Mouse (Mus musculus): ENCODE measurements around the gene Elk3.

Elk3 gene

DNA sequence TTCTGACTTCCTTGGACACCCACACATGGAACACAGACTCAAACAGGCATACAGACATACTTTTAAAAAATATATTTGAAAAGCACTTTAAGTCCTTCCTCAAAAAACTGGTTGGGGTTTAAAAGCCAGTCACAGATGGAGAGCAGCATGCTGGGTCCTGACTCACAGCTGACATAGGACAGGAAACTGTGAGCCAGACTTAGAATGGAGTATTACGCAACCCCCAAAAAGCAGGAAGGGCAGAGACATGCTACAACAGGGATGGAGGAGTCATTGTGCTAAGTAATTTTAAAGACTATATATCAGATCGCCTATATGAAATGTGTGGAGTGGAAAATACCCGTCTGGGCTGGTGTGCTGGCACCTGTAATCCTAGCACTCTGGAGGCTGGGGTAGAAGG lies 42.6 kb downstream of the Elk3 start:
- in situ Hi-C loops (cut with MboI): no loop called here

DNA sequence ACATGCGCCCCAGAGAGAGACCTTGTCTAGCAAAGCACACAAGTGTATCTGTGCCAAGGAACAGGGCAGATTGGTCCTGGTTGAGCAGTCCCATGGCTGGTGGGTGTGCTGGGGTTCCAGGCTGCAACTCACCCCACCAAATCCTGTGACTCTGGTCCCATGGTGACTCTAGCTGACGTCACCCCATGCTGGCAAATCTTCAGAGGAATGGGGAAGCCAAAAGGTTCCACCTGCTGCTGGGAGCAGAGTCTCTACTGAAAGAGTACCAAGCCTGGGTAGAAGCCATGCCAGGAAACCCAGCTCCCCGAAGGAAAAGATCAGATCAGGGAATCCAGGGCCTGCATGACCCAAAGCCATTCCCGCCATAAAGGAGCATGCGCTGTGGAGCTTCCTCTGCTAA lies 43.4 kb downstream of the Elk3 start:
- in situ Hi-C loops (cut with MboI): no loop called here

DNA sequence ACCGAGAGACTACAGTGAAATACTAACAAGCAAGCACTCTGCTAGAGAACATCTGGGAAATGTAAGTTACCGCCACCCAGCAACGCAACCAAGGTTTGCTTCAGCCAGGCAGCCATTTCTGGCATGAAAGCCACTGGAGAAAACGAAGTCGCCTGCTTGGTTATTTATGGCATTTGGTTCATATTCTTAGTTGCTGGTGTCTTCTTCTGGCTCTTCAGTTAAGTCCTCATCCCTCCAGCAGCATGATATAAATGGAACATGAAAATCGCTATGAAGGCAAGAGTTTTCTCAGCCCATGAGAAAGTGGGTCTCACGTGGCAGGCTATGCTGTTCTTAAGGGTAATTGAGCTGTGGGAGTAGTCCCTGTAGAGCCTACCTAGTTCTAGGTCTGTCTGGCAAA lies 44.4 kb downstream of the Elk3 start:
- in situ Hi-C loops (cut with MboI): no loop called here

- in situ Hi-C loops (cut with MboI): no loop called here
Observed at GRCm38 (mm10) chr10:93265833-93266232, 45.1 kb downstream of the Elk3 start.

GRCm38 (mm10) chr10:93264001-93264400 lies 46.9 kb downstream of the Elk3 start:
- in situ Hi-C loops (cut with MboI): no loop called here

GRCm38 (mm10) chr10:93263431-93263830 lies 47.5 kb downstream of the Elk3 start:
- in situ Hi-C loops (cut with MboI): no loop called here

GRCm38 (mm10) chr10:93261981-93262499 lies 48.9 kb downstream of the Elk3 start:
- in situ Hi-C loops (cut with MboI): no loop called here

DNA sequence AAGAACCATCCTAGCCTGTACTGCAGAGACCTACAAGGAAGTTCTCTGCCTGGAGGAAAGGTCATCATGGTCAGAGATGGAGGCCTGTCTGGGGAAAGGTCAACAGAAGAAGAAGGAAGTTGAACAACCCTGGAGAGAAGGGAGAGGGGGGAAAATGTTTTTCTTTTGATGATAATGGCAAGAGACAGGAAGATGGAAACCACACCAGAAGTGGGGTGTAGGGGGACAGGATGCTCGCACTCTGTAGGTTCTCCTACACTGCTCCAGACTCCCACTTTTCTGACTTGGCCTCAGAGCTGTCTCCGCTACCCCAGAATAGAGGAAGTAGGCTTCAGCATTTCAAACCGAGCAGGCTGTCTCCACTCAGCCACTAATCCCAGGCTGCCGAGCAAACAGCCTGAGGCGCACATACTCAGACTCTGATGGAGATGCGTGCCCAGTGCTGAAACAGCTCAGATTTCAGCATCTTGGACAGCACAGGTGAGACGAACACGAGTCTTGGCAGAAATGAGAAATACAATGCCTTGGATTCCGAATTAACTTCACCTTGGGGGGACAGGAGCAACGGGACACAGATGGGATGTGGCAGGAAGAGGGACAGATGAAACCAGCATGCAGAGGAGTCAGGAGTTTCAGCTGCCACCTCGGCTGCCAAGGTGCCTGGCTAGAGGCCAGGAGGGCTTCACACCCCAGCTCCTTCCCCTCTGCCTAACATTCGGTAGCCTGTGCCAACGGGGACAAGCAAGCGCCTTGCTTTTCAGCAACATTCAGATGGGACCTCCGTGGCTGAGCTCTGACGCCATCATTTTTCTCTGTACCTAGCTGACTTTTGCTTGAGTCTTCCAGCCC lies 49.6 kb downstream of the Elk3 start:
- in situ Hi-C loops (cut with MboI): no loop called here

DNA sequence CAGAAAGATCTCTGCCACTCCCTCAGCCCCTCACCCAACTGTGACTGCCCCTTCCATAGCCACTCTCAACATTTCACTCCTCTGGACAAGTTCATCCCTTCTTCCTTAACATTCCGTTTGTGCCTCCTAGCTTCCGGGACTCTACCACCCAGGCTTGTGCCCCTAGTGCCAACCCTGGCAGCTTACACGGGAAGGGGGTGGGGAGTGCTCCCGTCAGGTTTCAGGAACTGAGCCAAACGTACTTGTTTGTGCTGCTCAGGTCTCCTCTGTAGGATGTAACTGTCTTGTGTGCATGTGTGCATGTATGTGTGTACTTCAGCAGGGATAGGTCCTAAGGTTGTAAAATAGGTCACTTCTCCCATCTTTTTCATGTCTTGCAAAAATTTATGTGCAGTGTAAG lies 51.1 kb downstream of the Elk3 start:
- in situ Hi-C loops (cut with MboI): no loop called here

- in situ Hi-C loops (cut with MboI): no loop called here
Observed at GRCm38 (mm10) chr10:93255294-93255693, 55.6 kb downstream of the Elk3 start.

DNA sequence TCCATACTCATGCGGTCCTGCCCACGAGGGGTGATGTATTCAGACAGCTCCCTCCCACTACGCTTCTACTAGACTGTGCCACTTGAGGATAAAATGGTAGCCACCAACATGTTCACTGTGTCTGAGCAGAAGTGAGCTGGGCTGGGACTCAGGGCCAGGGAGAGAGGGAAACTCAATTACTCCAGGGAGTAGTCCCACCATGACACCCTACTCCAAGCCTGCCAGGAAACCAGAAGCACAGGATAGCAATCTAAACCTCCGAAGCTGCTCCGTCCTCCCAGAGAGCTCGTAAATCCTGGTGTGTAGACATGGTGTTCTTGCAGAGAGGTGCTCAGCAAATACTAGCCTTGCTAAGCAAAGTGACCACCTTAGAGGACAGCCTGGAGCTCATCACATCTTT lies 57.8 kb downstream of the Elk3 start:
- in situ Hi-C loops (cut with MboI): no loop called here

- in situ Hi-C loops (cut with MboI): no loop called here
Observed at GRCm38 (mm10) chr10:93252661-93253060, 58.3 kb downstream of the Elk3 start.

DNA sequence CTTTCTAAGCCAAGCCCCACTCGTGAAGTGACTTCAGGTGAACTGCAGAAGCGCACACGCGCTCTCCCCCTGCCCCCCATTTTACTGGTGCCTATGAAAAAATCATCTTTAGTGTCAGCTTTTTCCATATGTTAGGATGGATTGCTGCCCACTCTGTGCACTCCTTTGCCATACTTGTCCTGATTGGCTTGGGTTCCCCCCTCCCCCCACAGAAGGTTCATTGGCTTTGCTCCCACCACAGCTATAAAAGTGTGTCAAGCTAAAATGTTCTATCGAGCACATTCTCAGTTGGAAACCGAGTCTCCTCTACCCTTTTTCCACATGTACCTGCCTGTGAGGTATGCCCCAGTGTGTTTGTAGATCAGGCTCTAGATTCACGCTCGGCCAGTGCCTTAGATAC lies 59.5 kb downstream of the Elk3 start:
- in situ Hi-C loops (cut with MboI): no loop called here

DNA sequence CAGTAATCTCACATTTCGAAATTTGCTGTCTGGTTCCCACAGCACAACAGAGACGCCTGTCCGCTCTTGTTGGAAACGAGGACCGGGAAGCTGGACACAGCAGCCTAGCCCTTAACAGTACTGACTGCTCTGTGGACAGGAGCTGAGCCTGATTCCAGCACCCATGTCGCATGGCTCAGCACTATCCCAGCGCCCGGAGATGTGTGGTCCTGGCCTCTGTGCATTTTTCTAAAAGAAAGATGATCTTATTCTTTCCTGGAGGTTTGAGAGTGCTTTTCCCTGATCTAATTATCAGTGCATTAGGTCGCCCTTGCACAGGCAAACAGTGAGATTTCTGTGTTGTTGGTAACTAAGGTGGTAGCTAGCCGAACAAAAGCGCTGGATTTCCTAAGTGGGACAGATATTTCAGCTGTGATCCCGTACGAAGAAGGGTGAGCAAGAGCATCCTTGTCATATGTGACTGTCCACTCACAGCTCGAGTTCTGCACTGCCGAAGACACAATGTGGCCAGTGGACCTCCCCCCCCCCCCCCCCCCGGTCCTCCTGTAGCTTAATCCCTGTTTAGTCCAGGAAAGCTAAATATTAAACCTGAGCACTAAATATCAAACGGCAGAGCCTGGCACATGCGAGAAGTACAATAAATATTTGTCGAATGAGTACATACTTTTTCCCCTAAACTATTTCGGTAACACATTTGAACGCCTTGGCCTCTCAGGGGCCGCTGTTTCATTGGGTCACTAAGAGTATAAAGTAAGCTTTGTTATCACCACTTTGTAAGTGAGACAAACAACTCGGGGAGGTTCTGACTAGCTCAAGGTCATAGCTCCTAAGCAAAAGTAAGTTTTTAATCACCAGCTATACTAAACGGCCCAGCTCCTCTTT lies 60.3 kb downstream of the Elk3 start:
- in situ Hi-C loops (cut with MboI): no loop called here

DNA sequence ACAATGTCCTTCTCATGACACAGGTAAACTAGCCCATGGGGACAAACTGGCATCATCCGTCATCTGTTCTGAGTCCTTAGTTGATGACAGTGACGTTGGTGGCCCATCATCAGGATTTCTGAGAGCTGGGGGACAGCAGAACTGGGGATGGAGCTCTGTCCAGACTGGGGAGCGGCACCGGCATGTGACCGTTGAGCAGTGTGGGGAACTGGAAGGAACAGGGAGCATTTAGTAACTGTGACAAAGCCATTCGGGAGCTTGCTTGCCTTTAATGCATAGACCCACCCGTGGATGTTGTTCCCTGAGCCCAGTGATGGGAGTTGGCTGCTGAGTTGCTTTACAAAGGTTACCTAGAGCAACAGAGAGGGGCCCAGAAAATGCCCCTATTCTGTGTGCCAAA lies 61.0 kb downstream of the Elk3 start:
- in situ Hi-C loops (cut with MboI): no loop called here

DNA sequence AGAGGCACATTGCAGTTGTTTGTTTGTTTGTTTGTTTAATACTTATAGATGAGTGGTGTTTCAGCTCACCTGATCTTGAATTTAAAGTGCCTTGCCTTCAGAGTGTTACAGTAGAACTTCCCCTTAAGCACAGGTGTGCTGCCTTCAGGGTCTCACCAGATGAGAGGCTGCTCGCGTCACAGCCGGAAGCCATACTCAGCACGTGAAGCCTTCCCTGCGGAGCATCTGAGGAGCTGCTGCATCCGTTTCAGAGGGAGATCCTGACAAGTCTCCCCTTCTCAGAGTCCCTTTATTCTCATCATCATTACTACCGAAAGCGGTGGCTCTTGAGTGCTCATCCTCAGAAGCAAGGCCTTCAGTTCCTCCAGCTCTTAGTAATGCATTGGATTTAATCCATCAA lies 62.5 kb downstream of the Elk3 start:
- in situ Hi-C loops (cut with MboI): no loop called here

DNA sequence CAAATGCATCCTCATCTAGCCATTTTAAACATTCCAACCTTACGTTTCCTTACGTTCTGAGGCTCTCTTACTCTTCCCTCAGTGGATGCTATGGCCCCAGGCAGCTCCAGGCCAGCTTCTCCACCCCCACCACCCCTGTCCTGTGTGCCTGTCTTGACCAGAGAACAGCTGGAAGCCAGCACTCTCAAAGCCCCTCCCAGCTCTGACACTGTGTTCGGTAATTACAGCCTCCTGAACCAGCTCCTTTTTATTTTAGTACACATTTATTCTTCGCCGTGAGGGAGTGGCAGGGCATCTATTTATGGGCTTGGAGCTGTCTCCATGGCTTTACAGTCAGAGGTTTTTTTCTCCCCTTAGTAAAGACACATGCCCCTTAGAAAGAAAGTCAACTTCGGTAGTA lies 63.0 kb downstream of the Elk3 start:
- in situ Hi-C loops (cut with MboI): no loop called here

DNA sequence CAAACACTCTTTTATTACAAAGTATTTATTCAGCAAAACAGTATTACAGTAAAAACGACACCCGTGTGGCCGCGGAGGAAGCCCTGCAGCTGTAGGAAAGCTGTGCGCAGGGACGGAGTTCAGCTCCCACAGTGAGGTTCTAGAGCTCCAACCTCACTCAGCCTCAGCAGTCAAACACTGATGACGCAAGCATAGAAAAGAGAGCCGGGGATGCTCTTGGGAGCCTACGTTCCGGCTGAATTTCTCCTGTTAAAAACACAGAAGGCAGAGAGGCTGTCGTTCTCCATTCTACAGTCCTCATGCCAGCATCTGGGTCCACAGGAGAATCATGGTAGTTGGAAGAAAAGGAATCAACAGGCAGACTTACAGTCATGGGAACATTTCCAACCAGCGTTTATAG lies 63.5 kb downstream of the Elk3 start:
- in situ Hi-C loops (cut with MboI): no loop called here

DNA sequence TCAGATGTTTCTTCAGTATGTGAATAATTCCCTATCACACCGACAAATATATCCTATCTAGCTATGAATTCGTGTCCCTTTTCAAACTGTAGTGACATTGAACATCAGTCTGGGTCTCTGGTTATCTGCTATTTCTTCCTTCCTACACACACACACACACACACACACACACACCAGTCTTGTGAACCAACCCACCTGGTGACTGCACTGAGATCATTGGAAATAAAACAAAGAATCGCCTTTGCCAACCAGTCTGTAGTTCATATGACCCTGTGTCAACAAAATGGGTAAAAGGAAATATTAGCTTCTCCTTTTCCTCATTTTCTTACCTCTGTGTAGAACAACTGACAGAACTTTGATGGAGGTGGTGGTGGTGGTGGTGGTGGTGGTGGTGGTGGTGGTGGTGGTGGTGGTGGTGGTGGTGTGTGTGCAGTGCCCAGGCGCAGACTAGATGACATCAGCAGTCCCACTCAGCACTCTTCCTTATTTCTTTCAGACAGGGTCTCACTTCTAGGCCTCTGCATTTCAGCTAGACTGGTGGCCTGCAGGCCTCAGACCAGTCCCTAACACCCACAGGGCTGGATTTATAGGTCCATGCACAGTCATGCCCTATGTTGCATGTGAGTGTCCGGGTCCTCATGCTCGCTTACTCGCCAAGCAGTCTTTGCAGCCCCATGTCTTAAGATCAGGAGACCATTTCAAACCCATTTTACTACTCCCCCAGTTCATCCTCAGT lies 64.6 kb downstream of the Elk3 start:
- in situ Hi-C loops (cut with MboI): no loop called here

DNA sequence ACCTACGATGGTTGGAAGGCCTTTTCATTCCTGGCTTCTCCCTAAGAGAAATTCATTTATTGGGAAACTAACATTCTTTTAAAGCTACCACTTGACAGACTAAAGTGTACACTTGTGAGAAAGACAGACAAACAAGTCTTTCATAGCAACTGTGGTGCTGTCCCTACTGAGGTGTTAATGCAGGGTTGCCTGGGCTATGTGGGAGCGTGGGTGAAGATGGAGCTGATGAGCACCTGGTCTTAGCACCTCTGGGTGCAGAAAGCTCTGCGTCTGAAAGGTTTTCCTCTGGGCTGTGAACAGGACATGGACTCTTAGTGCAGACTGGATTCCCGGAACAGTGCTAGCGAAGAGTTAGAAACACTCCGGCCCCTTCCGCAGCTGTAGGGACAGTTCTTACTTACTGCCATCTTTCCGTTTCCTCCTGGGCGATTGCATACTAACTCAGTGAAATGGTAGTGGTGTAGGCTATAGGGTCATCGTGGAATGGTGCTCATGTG lies 66.7 kb downstream of the Elk3 start:
- in situ Hi-C loops (cut with MboI): no loop called here

- in situ Hi-C loops (cut with MboI): no loop called here
Observed at GRCm38 (mm10) chr10:93242861-93243260, 68.1 kb downstream of the Elk3 start.

GRCm38 (mm10) chr10:93242208-93242607 lies 68.7 kb downstream of the Elk3 start:
- in situ Hi-C loops (cut with MboI): no loop called here
